Mouse (Mus musculus) myocyte (in vitro differentiated cells): ENCODE measurements around the gene Tmem178.

Experiments
- CEBPB ChIP-seq: IDR thresholded peaks from 2 replicates; pipeline ENCODE4 v1.6.1; 2011; ENCODE audit warnings: mild to moderate bottlenecking, moderate library complexity; ENCODE audit not compliant: poor library complexity, insufficient read depth, severe bottlenecking
- E2F4 ChIP-seq: IDR thresholded peaks from one replicate; pipeline ENCODE4 v1.6.1; 2011; ENCODE audit warnings: mild to moderate bottlenecking, control low read depth, moderate library complexity; ENCODE audit not compliant: insufficient read depth
- MAX ChIP-seq: IDR thresholded peaks from one replicate; pipeline ENCODE4 v1.6.1; 2011; ENCODE audit warnings: low read depth, mild to moderate bottlenecking, control low read depth
- MYOD1 ChIP-seq, 3 experiments: IDR thresholded peaks; one replicate each; pipeline ENCODE4 v1.6.1; 2011; ENCODE audit warnings: control low read depth in 2 of 3, low read depth in 2 of 3, mild to moderate bottlenecking in 2 of 3, moderate library complexity in 1 of 3; ENCODE audit not compliant: insufficient read length in 2 of 3, control insufficient read depth in 1 of 3
- MYOG ChIP-seq, 3 experiments: IDR thresholded peaks; one replicate each; pipeline ENCODE4 v1.6.1; 2011; ENCODE audit warnings: control low read depth in 2 of 3, low read depth in 2 of 3, mild to moderate bottlenecking in 2 of 3; ENCODE audit not compliant: insufficient read length in 2 of 3, control insufficient read depth in 1 of 3, insufficient read depth in 1 of 3
- POLR2A ChIP-seq: IDR thresholded peaks from one replicate; pipeline ENCODE4 v1.6.1; 2011; ENCODE audit warnings: low read depth, mild to moderate bottlenecking, control low read depth, moderate library complexity; ENCODE audit not compliant: insufficient read length
- POLR2AphosphoS2 ChIP-seq: IDR thresholded peaks from one replicate; pipeline ENCODE4 v1.6.1; 2011; ENCODE audit warnings: low read depth, control low read depth; ENCODE audit not compliant: insufficient read length
- REST ChIP-seq: IDR thresholded peaks from one replicate; pipeline ENCODE4 v1.6.1; 2011; ENCODE audit warnings: mild to moderate bottlenecking, control low read depth, moderate library complexity; ENCODE audit not compliant: insufficient read depth, insufficient read length
- TCF12 ChIP-seq: IDR thresholded peaks from one replicate; pipeline ENCODE4 v1.6.1; 2011; ENCODE audit warnings: mild to moderate bottlenecking, control low read depth; ENCODE audit not compliant: poor library complexity, insufficient read depth, severe bottlenecking
- TCF3 ChIP-seq: IDR thresholded peaks from one replicate; pipeline ENCODE4 v1.6.1; 2011; ENCODE audit warnings: low read depth, control low read depth; ENCODE audit not compliant: insufficient read length

GRCm38 (mm10) chr17:80939833-80940232 lies 4.6 kb upstream of the Tmem178 start:
- TF ChIP-seq POLR2A, result no peak
- no peak for TF ChIP-seq TCF12
- no peak for TF ChIP-seq E2F4
- no peak for TF ChIP-seq CEBPB
- no peak for TF ChIP-seq MAX
- TF ChIP-seq MYOG (IDR thresholded peaks at IDR 0.05; ENCODE audit: control insufficient read depth in 1 of 3, insufficient read depth in 1 of 3, insufficient read length in 2 of 3, low read depth in 2 of 3), result no peak
- no peak for TF ChIP-seq REST
- TF ChIP-seq POLR2AphosphoS2, result no peak
- no peak for TF ChIP-seq MYOD1 (IDR thresholded peaks at IDR 0.05; ENCODE audit: control insufficient read depth in 1 of 3, insufficient read length in 2 of 3, low read depth in 2 of 3)
- no peak for TF ChIP-seq TCF3
